Mouse (Mus musculus) forebrain, embryonic 11.5 days (tissue): Measurements from ENCODE around the gene Upk1a. TPM values are rescaled to one million over a fixed set of nuclear protein-coding genes. Genes with fewer than 3 reads are reported as not detected.

Experiments
- ATAC-seq: fragments of 200-750 bp; cut with Nextera tagmentation; replicated peaks from 2 replicates; pipeline ENCODE4 v1.8.0; 2017; ENCODE audit warnings: moderate TSS enrichment; ENCODE audit not compliant: low FRiP score
- DNase-seq: peaks from one replicate; pipeline ENCODE4 v3.0.0-alpha.2; 2017; ENCODE audit warnings: low spot score
- H3K27ac ChIP-seq: fragments of 300-500 bp; sonication (generic); 2 replicates; pipeline ENCODE4 v1.5.1; 2014; ENCODE audit warnings: low read depth, low read length
- H3K27me3 ChIP-seq: fragments of 300-500 bp; sonication (generic); 2 replicates; pipeline ENCODE4 v1.6.1; 2014; ENCODE audit warnings: mild to moderate bottlenecking, low read length, mixed read lengths; ENCODE audit not compliant: control insufficient read depth, insufficient read depth
- H3K36me3 ChIP-seq: fragments of 300-500 bp; sonication (generic); 2 replicates; pipeline ENCODE4 v1.6.1; 2014; ENCODE audit warnings: mild to moderate bottlenecking, low read length, moderate library complexity, mixed read lengths; ENCODE audit not compliant: control insufficient read depth, insufficient read depth
- H3K4me1 ChIP-seq: fragments of 300-500 bp; sonication (generic); replicated peaks from 2 replicates; pipeline ENCODE4 v1.6.1; 2014; ENCODE audit warnings: low read length, mixed read lengths; ENCODE audit not compliant: control insufficient read depth, insufficient read depth
- H3K4me2 ChIP-seq: fragments of 300-500 bp; sonication (generic); 2 replicates; pipeline ENCODE4 v1.6.1; 2014; ENCODE audit warnings: low read depth, mild to moderate bottlenecking, low read length, moderate library complexity, mixed read lengths; ENCODE audit not compliant: severe bottlenecking
- H3K4me3 ChIP-seq: fragments of 300-500 bp; sonication (generic); 2 replicates; pipeline ENCODE4 v1.5.1; 2014; ENCODE audit warnings: low read depth, low read length
- H3K9ac ChIP-seq: fragments of 300-500 bp; sonication (generic); 2 replicates; pipeline ENCODE4 v1.6.1; 2014; ENCODE audit warnings: low read length
- H3K9me3 ChIP-seq: fragments of 300-500 bp; sonication (generic); 2 replicates; pipeline ENCODE4 v1.6.1; 2016; ENCODE audit warnings: low read length, mixed read lengths; ENCODE audit not compliant: control insufficient read depth
- WGBS: fragments of 180-500 bp; shearing (Covaris S2); extraction: QIAGEN DNeasy Blood & Tissue Kit; methylation state at CpG from one replicate; pipeline ENCODE4 v1.1.7; 2014; 5-methylcytosine and 5-hydroxymethylcytosine counted together
- polyA plus RNA-seq: library from polyadenylated mRNA; unstranded; fragments of >200 nt; fragmentation: Nextera tagmentation; extraction: Ambion mirVana; gene quantifications from 2 replicates; pipeline ENCODE4 v1.2.1, GENCODE M21; 2014

Gene Upk1a
- polyA plus RNA-seq, 1 experiment from 2014 or later: 0.73 TPM

GRCm38 (mm10) chr7:30588676-30589434 is 23.8 kb downstream of the Upk1a start, which contains the start of gene Kmt2b:
Gene Kmt2b (minus strand): TSS chr7:30588726.
- H3K4me3 ChIP-seq: peak within 1 kb of the TSS; percentile 96
- no peaks in the 10 kb centered on the region for H3K9me3 ChIP-seq
- no peaks in the 10 kb centered on the region for H3K27me3 ChIP-seq
- H3K9ac ChIP-seq: peak within 1 kb of the TSS; percentile 99
- H3K4me2 ChIP-seq: peak within 1 kb of the TSS; percentile 93
- H3K4me1 ChIP-seq: peaks cover 8% of the 10 kb centered on the region
- ATAC-seq (peak; percentile 95), DNase-seq (peak; percentile 99)
- peaks cover 9% of the 10 kb centered on the region; the same call in 1 of the 2 replicates for H3K36me3 ChIP-seq
- WGBS: under 1% methylated on average over 48 of the region's 68 CpGs
- peak within 1 kb of the TSS; percentile 85 for H3K27ac ChIP-seq

DNA sequence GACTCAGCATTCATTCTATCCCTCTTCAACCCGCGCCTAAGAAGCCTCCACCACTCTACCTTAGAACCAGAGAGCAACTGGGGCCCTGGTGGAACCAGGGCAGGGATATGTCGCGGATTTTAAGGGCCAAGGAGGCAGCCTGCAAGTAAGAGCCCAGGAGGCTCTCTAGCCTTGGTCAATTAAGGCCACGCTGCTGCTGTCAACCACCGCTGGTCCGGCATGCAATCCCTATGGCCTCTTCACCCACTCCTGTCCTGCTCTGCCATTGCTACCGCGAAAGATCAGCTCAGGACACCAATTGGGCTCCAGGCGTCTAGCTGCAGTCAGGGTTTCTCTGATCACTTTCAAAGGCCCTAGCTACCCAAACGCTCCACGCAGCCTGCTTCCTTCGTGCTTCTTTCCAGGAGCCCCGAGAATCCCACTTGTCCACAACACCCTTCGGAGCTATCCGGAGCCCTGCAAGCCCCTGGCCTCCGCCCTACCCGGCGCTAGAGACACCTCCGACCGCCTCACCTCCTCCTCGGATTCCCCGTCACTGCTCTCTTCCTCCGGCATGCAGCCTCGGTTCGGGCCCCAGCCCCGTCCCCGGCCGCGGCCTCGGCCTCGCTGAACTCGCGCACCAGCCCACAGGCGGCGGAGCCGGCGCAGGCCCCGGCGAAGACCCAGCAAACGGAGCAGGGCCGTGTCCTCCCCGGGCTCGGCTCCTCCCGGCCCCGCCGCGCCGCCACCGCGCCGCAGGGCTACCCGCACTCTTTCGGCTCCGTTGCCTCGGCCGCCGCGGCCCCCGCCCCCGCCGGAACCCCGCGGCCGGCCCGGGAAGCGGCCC is 24.6 kb downstream of the Upk1a start:
- peak overlapping the region; percentile 85 for H3K27ac ChIP-seq
- H3K9ac ChIP-seq: peak overlapping the region; percentile 99
- peak overlapping the region; percentile 96 for H3K4me3 ChIP-seq
- H3K4me1 ChIP-seq: peaks cover 8% of the 10 kb centered on the region
- no peaks in the 10 kb centered on the region for H3K9me3 ChIP-seq
- H3K36me3 ChIP-seq: peaks cover 11% of the 10 kb centered on the region; the same call in 1 of the 2 replicates
- H3K27me3 ChIP-seq: no peaks in the 10 kb centered on the region
- DNase-seq: peak; percentile 79
- ATAC-seq: peak; percentile 50
- WGBS: under 1% methylated on average over 60 of the region's 67 CpGs
- peak overlapping the region; percentile 93 for H3K4me2 ChIP-seq

- Histone ChIP-seq H3K36me3 (peaks cover 14% of the 10 kb centered on the region), H3K9me3 (no peaks in the 10 kb centered on the region), H3K4me3 (no peak overlapping the region; the same call in 1 of the 2 replicates), H3K27ac (no peak overlapping the region), H3K27me3 (no peaks in the 10 kb centered on the region), H3K9ac (no peak overlapping the region; the same call in 1 of the 2 replicates), H3K4me1 (peaks cover 8% of the 10 kb centered on the region), H3K4me2 (no peak overlapping the region; the same call in 1 of the 2 replicates)
- DNase-seq (no peak), ATAC-seq (no peak)
- WGBS: 90% methylated on average over 28 of the region's 28 CpGs
These were observed 26.1 kb downstream of the Upk1a start for GRCm38 (mm10) chr7:30586455-30587020.

DNA sequence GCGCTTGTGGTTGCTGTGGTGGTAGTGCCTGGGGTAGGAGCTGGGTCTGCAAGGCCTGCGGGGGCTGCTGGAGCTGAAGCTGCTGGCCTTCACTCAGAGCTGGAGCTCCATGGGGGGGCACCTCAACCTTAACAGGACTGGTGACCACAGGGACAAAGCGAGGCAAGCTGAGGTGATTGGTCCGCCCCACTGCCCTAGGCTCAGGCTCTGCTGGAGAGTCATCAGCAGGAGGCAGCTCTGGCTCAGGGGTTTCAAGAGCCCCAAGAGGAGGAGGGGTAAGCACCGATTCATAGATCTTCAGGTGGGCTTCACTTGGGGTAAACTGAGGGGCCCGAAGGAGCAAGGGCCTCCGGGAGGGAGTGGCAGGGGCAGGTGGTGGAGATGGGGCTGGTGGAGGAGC is 27.5 kb downstream of the Upk1a start:
- no peak for DNase-seq
- no peak overlapping the region for H3K4me2 ChIP-seq
- WGBS: 93% methylated on average over 7 of the region's 7 CpGs
- ATAC-seq: no peak
- no peaks in the 10 kb centered on the region for H3K9me3 ChIP-seq
- no peak overlapping the region for H3K9ac ChIP-seq
- no peak overlapping the region for H3K27ac ChIP-seq
- peaks cover 23% of the 10 kb centered on the region for H3K36me3 ChIP-seq
- H3K4me3 ChIP-seq: no peak overlapping the region
- peaks cover 8% of the 10 kb centered on the region for H3K4me1 ChIP-seq
- no peaks in the 10 kb centered on the region for H3K27me3 ChIP-seq

GRCm38 (mm10) chr7:30584339-30584738 is 28.3 kb downstream of the Upk1a start:
- WGBS: 90% methylated on average over 10 of the region's 10 CpGs
- H3K4me3 ChIP-seq: no peak overlapping the region
- peaks cover 8% of the 10 kb centered on the region; the same call in 1 of the 2 replicates for H3K4me1 ChIP-seq
- peaks cover 30% of the 10 kb centered on the region for H3K36me3 ChIP-seq
- no peak overlapping the region for H3K9ac ChIP-seq
- H3K9me3 ChIP-seq: no peaks in the 10 kb centered on the region
- H3K27ac ChIP-seq: no peak overlapping the region
- H3K27me3 ChIP-seq: no peaks in the 10 kb centered on the region
- DNase-seq (no peak), ATAC-seq (no peak)
- H3K4me2 ChIP-seq: no peak overlapping the region

- 96% methylated on average over 16 of the region's 16 CpGs for WGBS
- peaks cover 45% of the 10 kb centered on the region for H3K36me3 ChIP-seq
- H3K27me3 ChIP-seq: no peaks in the 10 kb centered on the region
- DNase-seq: no peak
- no peak overlapping the region for H3K4me3 ChIP-seq
- no peak overlapping the region for H3K9ac ChIP-seq
- ATAC-seq: no peak
- H3K27ac ChIP-seq: no peak overlapping the region
- H3K9me3 ChIP-seq: no peaks in the 10 kb centered on the region
- no peak overlapping the region for H3K4me2 ChIP-seq
- no peaks in the 10 kb centered on the region; the same call in 1 of the 2 replicates for H3K4me1 ChIP-seq
These were observed 31.1 kb downstream of the Upk1a start for GRCm38 (mm10) chr7:30581547-30581946.

DNA sequence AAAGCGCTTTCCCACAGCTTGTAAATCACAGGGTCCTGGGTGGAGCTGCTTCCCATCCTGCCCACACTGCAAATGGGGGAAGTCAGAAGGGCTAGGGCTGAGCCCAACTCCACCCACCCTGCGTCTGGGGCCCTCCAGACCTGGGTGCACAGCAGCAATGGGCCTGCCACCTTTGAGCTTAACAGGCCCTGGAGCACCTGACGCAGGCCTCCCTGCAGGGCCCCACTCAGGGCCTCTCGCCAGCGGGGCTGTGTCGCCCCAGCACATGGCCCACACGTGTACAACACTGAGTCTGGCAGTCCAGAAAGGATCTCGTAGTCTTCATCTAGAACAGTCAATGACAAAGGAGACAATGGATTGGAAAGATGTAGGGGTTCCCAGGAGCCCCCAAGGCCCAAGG is 32.7 kb downstream of the Upk1a start:
- ATAC-seq: no peak
- no peak overlapping the region for H3K4me2 ChIP-seq
- H3K4me1 ChIP-seq: no peaks in the 10 kb centered on the region
- 95% methylated on average over 8 of the region's 8 CpGs for WGBS
- H3K36me3 ChIP-seq: peaks cover 55% of the 10 kb centered on the region
- no peaks in the 10 kb centered on the region for H3K9me3 ChIP-seq
- DNase-seq: no peak
- H3K27me3 ChIP-seq: no peaks in the 10 kb centered on the region
- H3K9ac ChIP-seq: no peak overlapping the region
- no peak overlapping the region for H3K4me3 ChIP-seq
- H3K27ac ChIP-seq: no peak overlapping the region

DNA sequence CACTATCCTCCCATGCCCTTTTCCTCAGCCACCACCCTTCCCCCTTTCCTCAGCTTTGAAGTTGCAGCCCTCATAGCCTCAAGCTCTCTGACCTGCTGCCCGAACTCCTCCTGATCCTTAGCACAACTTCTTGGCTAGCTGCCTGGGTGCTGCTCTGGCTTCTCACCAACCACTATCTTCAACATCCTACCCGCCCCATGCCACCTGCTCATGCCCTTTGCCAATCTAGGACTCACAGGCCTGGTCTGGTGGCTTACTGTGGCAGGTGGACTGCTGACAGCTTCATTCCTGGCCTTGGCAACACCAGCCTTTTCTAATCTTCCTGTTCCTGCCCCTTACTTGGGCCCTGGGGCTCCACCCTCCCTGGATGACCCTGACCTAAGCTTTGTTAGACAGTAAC is 39.7 kb downstream of the Upk1a start:
- no peak overlapping the region for H3K9ac ChIP-seq
- H3K27ac ChIP-seq: no peak overlapping the region
- H3K4me2 ChIP-seq: no peak overlapping the region
- H3K4me3 ChIP-seq: no peak overlapping the region
- ATAC-seq (no peak), DNase-seq (no peak)
- H3K4me1 ChIP-seq: no peaks in the 10 kb centered on the region
- WGBS: 91% methylated on average over 2 of the region's 2 CpGs
- H3K36me3 ChIP-seq: peaks cover 54% of the 10 kb centered on the region
- no peaks in the 10 kb centered on the region for H3K27me3 ChIP-seq
- no peaks in the 10 kb centered on the region for H3K9me3 ChIP-seq
